Mouse (Mus musculus): ENCODE measurements around the gene Gm21887.
A peak's percentile ranks its signal among the peaks of the same experiment; 100 is the strongest.
"Not testable (repeated sequence)": the region's sequence is repeated elsewhere in the genome, so short reads cannot be mapped to it uniquely, and the experiment has no call there.

The Gm21887 gene

DNA sequence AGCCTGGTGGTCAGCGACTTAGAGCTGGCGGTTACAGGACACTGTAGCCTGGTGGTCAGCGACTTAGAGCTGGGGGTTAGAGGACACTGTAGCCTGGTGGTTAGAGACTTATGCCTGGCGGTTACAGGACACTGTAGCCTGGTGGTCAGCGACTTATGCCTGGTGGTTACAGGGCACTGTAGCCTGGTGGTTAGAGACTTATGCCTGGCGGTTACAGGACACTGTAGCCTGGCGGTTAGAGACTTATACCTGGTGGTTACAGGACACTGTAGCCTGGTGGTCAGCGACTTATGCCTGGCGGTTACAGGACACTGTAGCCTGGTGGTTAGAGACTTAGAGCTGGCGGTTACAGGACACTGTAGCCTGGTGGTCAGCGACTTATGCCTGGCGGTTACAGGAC, 6.4 kb downstream of the Gm21887 start:
- not testable (repeated sequence) for DNase-seq

DNA sequence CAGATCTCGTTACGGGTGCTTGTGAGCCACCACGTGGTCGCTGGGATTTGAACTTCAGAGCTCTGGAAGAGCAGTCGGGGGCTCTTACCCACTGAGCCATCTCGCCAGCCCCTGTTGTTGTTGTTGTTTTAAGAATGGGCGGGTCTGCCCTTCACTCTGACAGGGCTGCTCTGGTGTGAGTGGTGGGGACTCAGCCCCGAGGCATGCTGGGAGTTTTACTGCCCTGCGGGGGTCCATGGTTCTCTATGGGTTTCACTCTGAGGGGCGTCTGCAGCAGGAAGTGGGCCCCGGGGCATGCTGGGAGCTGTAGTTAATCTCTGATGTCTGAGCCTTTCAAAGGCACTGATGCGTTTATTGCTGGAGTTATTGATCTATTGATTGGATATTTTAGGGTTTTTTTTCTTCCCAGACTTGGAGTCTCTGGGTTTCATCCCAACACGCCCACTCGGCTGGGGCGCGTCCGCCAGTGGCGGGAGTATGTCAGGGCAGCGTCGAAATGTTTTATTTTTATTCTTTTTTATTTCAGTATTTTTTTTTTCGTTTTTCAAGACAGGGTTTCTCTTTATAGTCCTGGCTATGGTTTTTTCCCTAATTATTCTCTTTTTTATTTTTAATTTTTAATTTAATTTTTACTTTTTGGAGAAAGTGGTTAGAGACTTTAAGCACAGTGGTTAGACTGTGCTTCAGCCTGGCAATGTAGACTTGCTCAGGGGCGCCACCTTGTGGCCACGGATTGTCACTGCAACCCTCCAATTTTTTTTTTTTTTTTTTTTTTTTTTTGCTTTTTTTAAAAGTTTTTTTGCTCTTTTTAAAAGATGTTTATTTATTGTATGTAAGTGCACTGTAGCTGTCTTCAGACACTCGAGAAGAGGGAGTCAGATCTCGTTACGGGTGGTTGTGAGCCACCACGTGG, 8.1 kb downstream of the Gm21887 start:
- peak in 1 of 2 experiments; percentile 71 for DNase-seq

DNA sequence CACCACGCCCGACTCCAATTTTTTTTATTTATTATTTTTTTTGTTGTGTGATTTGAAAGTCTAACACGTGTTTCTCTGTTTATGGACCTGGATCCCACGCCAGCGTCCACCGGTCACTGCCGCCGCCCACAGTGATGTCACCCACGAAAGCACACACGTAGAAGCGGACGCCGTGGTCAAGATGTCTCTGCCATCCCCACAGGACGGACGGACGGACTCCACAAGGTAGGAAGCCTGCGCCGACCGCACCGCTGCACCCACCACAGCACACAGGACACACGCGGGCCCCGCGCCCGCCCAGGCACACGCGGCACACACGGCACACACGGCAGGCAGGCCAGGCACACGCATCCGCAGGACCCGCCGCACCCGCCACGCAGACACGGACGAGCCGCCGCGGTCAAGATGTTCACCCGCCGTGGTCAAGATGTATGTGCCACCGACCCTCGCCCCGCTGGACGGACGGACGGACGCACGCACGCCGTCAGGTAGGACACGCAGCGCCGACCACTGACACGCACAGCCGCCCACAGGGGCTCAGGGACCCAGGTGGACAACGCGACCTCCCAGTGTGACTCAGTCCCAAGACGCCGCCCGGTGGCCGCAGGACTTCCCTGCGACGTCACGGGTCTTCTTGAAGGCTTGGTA, 9.2 kb downstream of the Gm21887 start:
- peak in 1 of 2 experiments; percentile 83 for DNase-seq

DNA sequence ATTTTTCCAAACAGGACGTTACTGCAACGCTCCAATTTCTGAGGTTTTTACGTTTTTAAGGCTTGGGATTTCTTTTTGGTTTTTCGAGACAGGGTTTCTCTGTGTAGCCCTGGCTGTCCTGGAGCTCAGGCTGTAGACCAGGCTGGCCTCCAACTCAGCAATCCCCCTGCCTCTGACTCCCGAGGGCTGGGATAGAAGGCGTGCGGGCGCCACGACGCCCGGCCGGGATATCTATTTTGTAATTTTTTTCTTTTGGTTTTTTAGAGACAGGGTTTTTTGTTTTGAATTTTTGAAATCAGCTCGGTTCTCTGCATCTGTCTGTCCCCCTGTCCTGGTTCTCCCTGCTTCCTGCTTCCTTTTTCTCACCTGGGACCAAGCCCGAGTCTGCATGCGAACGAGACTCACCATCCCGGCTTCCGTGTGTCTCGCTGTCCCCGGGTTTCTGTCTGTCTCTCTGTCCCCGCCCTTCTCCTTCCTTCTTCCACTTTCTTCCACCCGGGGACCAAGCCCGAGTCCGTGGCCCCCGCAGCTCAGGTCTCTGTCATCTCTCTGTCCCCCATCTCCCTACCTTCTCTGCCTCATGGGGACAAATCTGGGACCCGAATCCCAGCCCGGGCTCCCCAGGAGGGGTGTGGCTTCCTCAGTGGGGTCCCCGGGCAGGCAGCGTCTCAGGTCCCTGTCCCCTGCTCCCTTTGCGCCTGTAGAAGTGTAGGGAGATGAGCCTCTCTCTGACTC, 9.9 kb downstream of the Gm21887 start:
- peak in 1 of 2 experiments; percentile 78 for DNase-seq

DNA sequence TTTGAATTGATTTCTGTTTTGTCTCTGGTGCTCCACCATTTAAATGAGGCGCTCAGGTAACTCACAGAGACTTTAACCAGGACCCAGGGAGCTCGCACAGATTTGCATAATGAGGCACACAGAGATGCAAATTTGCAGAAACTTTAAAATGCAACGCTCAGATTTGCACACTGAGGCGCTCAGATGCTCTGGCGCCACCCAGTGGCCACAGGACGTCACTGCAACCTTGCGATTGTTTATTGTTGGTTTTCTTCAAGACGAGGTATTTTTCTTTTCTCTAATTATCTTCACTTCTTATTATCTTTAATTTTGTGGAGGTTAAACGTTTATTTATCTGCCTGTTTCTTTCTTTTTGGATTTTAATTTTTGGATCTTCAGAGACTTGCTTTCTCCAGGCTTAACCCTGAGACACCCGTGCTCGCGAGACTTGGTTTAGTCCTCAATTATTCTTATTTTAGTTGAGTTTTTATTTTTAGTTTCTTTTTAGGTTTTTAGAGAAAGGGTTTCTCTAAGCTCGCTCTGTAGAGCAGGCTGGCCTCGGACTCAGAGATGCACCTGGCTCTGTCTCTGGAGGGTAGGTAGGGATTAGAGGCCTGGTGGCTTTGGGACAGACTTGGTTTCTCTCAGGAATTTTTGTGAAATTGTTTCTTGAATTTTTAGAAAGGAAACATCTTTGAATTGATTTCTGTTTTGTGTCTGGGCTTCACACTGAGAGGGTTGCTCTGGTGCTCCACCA, 10.7 kb downstream of the Gm21887 start:
- peak; percentile 88 to 95 for DNase-seq

DNA sequence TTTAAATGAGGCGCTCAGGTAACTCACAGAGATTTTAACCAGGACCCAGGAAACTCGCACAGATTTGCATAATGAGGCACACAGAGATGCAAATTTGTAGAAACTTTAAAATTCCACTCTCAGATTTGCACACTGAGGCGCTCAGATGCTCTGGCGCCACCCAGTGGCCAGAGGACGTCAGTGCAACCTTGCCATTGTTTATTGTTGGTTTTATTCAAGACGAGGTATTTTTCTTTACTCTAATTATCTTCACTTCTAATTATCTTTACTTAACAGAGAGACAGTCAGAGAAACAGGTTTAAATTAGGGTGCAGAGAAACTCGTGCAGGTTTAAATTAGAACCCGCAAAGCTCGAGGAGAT, 11.2 kb downstream of the Gm21887 start:
- DNase-seq: peak in 1 of 2 experiments; percentile 78

DNA sequence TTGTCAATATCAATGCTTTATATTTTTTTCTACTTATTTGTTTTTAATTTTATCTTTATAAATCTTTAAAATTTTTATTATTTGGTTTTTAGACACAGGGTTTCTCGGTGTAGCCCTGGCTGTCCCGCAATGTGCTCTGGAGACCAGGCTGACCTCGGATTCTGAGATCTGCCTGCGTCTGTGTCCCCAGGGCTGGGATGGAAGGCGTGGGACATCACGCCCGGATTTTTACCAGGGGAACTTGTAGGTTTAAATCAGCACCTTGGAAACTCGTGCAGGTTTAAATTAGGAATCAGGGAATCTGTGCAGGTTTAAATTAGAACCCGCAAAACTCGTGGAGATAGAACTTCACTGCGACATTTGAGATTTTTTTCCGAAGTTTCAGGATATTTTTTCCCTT, 11.7 kb downstream of the Gm21887 start:
- DNase-seq: peak in 1 of 2 experiments; percentile 70

DNA sequence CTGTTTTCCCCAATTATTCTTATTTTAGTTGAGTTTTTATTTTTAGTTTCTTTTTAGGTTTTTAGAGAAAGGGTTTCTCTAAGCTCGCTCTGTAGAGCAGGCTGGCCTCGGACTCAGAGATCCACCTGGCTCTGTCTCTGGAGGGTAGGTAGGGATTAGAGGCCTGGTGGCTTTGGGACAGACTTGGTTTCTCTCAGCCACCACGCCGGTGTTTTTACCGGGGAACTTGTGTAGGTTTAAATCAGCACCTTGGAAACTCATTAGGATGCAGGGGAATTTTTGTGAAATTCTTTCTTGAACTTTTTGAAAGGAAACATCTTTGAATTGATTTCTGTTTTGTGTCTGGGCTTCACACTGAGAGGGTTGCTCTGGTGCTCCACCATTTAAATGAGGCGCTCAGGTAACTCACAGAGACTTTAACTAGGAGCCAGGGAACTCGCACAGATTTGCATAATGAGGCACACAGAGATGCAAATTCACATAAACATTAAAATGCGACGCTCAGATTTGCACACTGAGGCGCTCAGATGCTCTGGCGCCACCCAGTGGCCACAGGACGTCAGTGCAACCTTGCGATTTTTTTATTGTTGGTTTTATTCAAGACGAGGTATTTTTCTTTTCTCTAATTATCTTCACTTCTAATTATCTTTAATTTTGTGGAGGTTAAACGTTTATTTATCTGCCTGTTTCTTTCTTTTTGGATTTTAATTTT, 12.4 kb downstream of the Gm21887 start:
- DNase-seq: peak in 1 of 2 experiments; percentile 65
